Mouse (Mus musculus): ENCODE results near the gene Spats2l. TPM values are rescaled to one million over a fixed set of nuclear protein-coding genes. Genes with fewer than 3 reads are reported as not detected.

The Spats2l gene
- polyA plus RNA-seq, 2 experiments = 81.4 to 202 TPM

DNA sequence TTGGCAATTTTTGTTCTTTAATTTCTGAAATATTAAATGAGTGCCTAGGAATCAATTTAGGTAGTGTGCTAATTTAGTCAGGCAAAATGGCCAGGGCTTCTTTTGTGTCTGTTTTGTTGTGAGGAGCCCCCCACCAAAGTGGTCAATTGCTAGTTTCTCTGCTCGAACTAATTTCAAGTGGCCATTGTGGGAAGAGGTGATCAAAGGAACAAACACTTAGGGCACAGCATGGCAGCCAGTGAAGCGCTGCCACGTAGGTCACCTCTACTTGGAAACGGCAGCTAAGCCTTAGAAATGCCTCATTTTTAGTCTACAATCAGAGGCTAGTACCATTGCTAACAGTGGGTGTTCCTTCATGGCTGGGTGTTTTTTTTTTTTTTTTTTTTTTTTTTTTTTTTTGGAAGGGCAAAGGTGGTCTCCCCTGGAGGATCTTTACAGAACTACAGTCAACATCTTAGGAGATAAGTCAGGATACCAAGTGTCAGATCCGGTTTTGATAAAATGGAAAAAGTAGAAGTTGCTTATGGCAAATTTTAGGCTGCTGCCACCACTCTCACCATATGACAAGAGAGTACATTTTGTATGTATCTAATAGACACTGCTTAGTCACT lies 2.8 kb downstream of the Spats2l start:
- Histone ChIP-seq H3K9ac (ENCODE audit: low read depth, low read length, severe bottlenecking) (peak overlapping the region; percentile 12; the same call in 1 of the 2 replicates), H3K4me1 (ENCODE audit: control insufficient read depth, insufficient read depth, low read length) (peaks cover 34% of the 10 kb centered on the region), H3K27me3 (ENCODE audit: control insufficient read depth, insufficient read depth, low read length) (no peaks in the 10 kb centered on the region), H3K4me3 (replicated peaks; ENCODE audit: low read length) (peak overlapping the region; percentile 88), H3K9me3 (ENCODE audit: control insufficient read depth, low read length) (no peaks in the 10 kb centered on the region), H3K27ac (replicated peaks; ENCODE audit: low read depth, low read length) (no peak overlapping the region), H3K4me2 (replicated peaks; ENCODE audit: low read depth, low read length, severe bottlenecking) (peak overlapping the region; percentile 84), H3K36me3 (ENCODE audit: control insufficient read depth, insufficient read depth, low read length) (peaks cover 4% of the 10 kb centered on the region; the same call in 1 of the 2 replicates)
- DNase-seq (ENCODE audit: low spot score) (no peak), ATAC-seq (ENCODE audit: low FRiP score, low read depth) (no peak)
- WGBS = 49% methylated on average over 5 of the region's 5 CpGs
- TF ChIP-seq POLR2A (IDR thresholded peaks at IDR 0.05; ENCODE audit: borderline replicate concordance, extremely low read depth, insufficient read depth, insufficient read length) = no peak

DNA sequence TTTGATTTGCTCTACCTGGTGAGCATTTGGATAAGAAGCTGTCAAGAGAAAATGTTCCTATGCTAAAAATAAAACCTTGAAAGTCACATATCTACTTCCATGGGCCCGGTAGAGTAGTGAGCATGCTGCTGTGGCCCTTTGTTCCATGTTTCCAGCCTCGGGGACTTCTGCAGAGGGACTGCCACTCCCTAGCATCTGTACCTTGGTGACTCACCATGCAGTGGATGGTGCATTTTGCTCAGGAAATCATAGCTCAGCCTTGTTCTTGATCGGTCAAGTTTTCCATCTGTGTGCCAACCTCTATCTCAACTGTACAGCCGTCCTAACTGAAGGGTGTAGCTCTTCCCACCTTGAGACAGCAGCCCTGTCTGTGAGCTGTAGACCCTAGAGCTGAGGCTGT lies 10.3 kb downstream of the Spats2l start:
- DNase-seq (ENCODE audit: low spot score) = no peak
- Histone ChIP-seq H3K4me1 (ENCODE audit: control insufficient read depth, insufficient read depth, low read length) (peaks cover 9% of the 10 kb centered on the region), H3K36me3 (ENCODE audit: control insufficient read depth, insufficient read depth, low read length) (peaks cover 8% of the 10 kb centered on the region), H3K9me3 (ENCODE audit: control insufficient read depth, low read length) (no peaks in the 10 kb centered on the region), H3K9ac (ENCODE audit: low read depth, low read length, severe bottlenecking) (no peak overlapping the region), H3K27me3 (ENCODE audit: control insufficient read depth, insufficient read depth, low read length) (no peaks in the 10 kb centered on the region), H3K4me3 (replicated peaks; ENCODE audit: low read length) (no peak overlapping the region), H3K4me2 (replicated peaks; ENCODE audit: low read depth, low read length, severe bottlenecking) (no peak overlapping the region), H3K27ac (replicated peaks; ENCODE audit: low read depth, low read length) (no peak overlapping the region)
- TF ChIP-seq POLR2A (IDR thresholded peaks at IDR 0.05; ENCODE audit: borderline replicate concordance, extremely low read depth, insufficient read depth, insufficient read length) = no peak
- no peak for ATAC-seq (ENCODE audit: low FRiP score, low read depth)
- WGBS = 82% methylated on average over 4 of the region's 4 CpGs

GRCm38 (mm10) chr1:57789831-57790230 lies 15.9 kb downstream of the Spats2l start:
- Histone ChIP-seq H3K36me3 (ENCODE audit: control insufficient read depth, insufficient read depth, low read length) (no peaks in the 10 kb centered on the region; the same call in 1 of the 2 replicates), H3K27ac (replicated peaks; ENCODE audit: low read depth, low read length) (0 out of 2 replicates have a peak overlapping the region, but pooled peaks have one; percentile 7), H3K9me3 (ENCODE audit: control insufficient read depth, low read length) (no peaks in the 10 kb centered on the region), H3K4me1 (ENCODE audit: control insufficient read depth, insufficient read depth, low read length) (peaks cover 19% of the 10 kb centered on the region; the same call in 1 of the 2 replicates), H3K4me2 (replicated peaks; ENCODE audit: low read depth, low read length, severe bottlenecking) (no peak overlapping the region), H3K4me3 (replicated peaks; ENCODE audit: low read length) (no peak overlapping the region), H3K9ac (ENCODE audit: low read depth, low read length, severe bottlenecking) (no peak overlapping the region), H3K27me3 (ENCODE audit: control insufficient read depth, insufficient read depth, low read length) (no peaks in the 10 kb centered on the region)
- 84% methylated on average over 5 of the region's 5 CpGs for WGBS
- TF ChIP-seq POLR2A (IDR thresholded peaks at IDR 0.05; ENCODE audit: borderline replicate concordance, extremely low read depth, insufficient read depth, insufficient read length) = no peak
- DNase-seq (ENCODE audit: low spot score) (no peak), ATAC-seq (ENCODE audit: low FRiP score, low read depth) (no peak)

DNA sequence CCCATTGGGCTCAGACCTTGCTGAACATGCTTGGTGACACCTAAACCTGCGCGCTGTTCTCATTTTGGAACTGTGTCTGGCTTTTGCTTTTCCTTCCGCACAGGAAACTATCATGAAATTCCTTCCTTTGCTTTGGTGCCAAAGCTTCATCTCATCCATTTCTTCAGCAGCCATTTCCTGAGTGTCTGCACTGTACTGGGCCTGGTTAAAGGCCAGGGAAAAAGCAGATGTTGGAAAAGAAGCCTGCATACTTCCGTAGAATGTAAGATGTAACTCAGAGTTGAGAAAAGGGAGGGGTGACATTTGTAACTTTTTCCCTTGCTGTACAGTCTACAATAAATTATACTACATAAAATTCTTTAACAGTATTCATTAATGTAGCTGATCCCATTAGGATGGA lies 18.2 kb downstream of the Spats2l start:
- 60% methylated on average over 4 of the region's 4 CpGs for WGBS
- Histone ChIP-seq H3K27ac (replicated peaks; ENCODE audit: low read depth, low read length) (no peak overlapping the region), H3K36me3 (ENCODE audit: control insufficient read depth, insufficient read depth, low read length) (no peaks in the 10 kb centered on the region; the same call in 1 of the 2 replicates), H3K9me3 (ENCODE audit: control insufficient read depth, low read length) (no peaks in the 10 kb centered on the region), H3K4me2 (replicated peaks; ENCODE audit: low read depth, low read length, severe bottlenecking) (no peak overlapping the region), H3K4me1 (ENCODE audit: control insufficient read depth, insufficient read depth, low read length) (peaks cover 19% of the 10 kb centered on the region; the same call in 1 of the 2 replicates), H3K27me3 (ENCODE audit: control insufficient read depth, insufficient read depth, low read length) (no peaks in the 10 kb centered on the region), H3K9ac (ENCODE audit: low read depth, low read length, severe bottlenecking) (no peak overlapping the region), H3K4me3 (replicated peaks; ENCODE audit: low read length) (no peak overlapping the region)
- peak; percentile 37; the same call in 1 of the 2 replicates for ATAC-seq (ENCODE audit: low FRiP score, low read depth)
- DNase-seq (ENCODE audit: low spot score) = peak; percentile 58
- TF ChIP-seq POLR2A (IDR thresholded peaks at IDR 0.05; ENCODE audit: borderline replicate concordance, extremely low read depth, insufficient read depth, insufficient read length) = no peak

DNA sequence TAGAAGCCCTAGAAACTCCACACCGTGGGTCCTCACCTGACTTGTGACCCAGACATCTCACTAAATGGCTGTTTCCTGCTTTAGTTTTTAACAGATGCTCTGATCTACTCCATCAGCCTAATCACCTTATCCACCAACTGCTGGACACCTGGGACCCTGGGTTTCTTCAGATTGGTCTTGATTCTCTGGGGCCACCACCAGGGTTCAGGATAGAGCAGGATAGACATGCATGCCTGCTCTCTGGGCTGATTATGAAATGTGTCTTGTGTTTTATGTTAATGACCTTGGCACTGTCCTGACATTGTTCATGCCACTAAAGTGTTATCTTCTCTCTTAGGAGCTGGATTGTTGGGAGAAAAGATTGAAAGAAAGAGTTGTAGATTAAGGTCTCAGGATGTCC lies 21.9 kb downstream of the Spats2l start:
- no peaks in the 10 kb centered on the region for H3K9me3 ChIP-seq (ENCODE audit: control insufficient read depth, low read length)
- peaks cover 4% of the 10 kb centered on the region; the same call in 1 of the 2 replicates for H3K36me3 ChIP-seq (ENCODE audit: control insufficient read depth, insufficient read depth, low read length)
- H3K4me3 ChIP-seq (replicated peaks; ENCODE audit: low read length) = no peak overlapping the region
- TF ChIP-seq POLR2A (IDR thresholded peaks at IDR 0.05; ENCODE audit: borderline replicate concordance, extremely low read depth, insufficient read depth, insufficient read length) = no peak
- H3K4me1 ChIP-seq (ENCODE audit: control insufficient read depth, insufficient read depth, low read length) = peaks cover 12% of the 10 kb centered on the region; the same call in 1 of the 2 replicates
- WGBS = 58% methylated on average over 1 of the region's 1 CpGs
- no peak overlapping the region for H3K4me2 ChIP-seq (replicated peaks; ENCODE audit: low read depth, low read length, severe bottlenecking)
- no peak for ATAC-seq (ENCODE audit: low FRiP score, low read depth)
- DNase-seq (ENCODE audit: low spot score) = no peak
- no peaks in the 10 kb centered on the region for H3K27me3 ChIP-seq (ENCODE audit: control insufficient read depth, insufficient read depth, low read length)
- H3K9ac ChIP-seq (ENCODE audit: low read depth, low read length, severe bottlenecking) = no peak overlapping the region
- no peak overlapping the region for H3K27ac ChIP-seq (replicated peaks; ENCODE audit: low read depth, low read length)

Data from limb, embryonic 14.5 days (tissue).